Mouse (Mus musculus) midbrain, embryonic 12.5 days (tissue): ENCODE data around the gene 2410015M20Rik. TPM values are rescaled to one million over a fixed set of nuclear protein-coding genes. Genes with fewer than 3 reads are reported as not detected.
A peak's percentile ranks its signal among the peaks of the same experiment; 100 is the strongest.

Source experiments
- ATAC-seq: fragments of 200-750 bp; cut with Nextera tagmentation; 2 replicates; pipeline ENCODE4 v1.8.0; 2017; ENCODE audit warnings: low read depth, moderate TSS enrichment, moderate library complexity; ENCODE audit not compliant: low FRiP score
- H3K27ac ChIP-seq: fragments of 300-500 bp; sonication (generic); replicated peaks from 2 replicates; pipeline ENCODE4 v1.5.1; 2016; ENCODE audit warnings: mild to moderate bottlenecking
- H3K27me3 ChIP-seq: fragments of 300-500 bp; sonication (generic); 2 replicates; pipeline ENCODE4 v1.6.1; 2016; ENCODE audit warnings: mild to moderate bottlenecking
- H3K36me3 ChIP-seq: fragments of 300-500 bp; sonication (generic); 2 replicates; pipeline ENCODE4 v1.6.1; 2016
- H3K4me1 ChIP-seq: fragments of 300-500 bp; sonication (generic); 2 replicates; pipeline ENCODE4 v1.6.1; 2016
- H3K4me2 ChIP-seq: fragments of 300-500 bp; sonication (generic); replicated peaks from 2 replicates; pipeline ENCODE4 v1.6.1; 2016; ENCODE audit warnings: mild to moderate bottlenecking, moderate library complexity
- H3K4me3 ChIP-seq: fragments of 300-500 bp; sonication (generic); 2 replicates; pipeline ENCODE4 v1.5.1; 2016; ENCODE audit warnings: mild to moderate bottlenecking
- H3K9ac ChIP-seq: fragments of 300-500 bp; sonication (generic); replicated peaks from 2 replicates; pipeline ENCODE4 v1.6.1; 2016; ENCODE audit warnings: mild to moderate bottlenecking, moderate library complexity
- H3K9me3 ChIP-seq: fragments of 300-500 bp; sonication (generic); 2 replicates; pipeline ENCODE4 v1.6.1; 2016; ENCODE audit warnings: mild to moderate bottlenecking
- WGBS: fragments of 180-500 bp; shearing (Covaris S2); methylation state at CpG from one replicate; pipeline ENCODE4 v1.1.7; 2016; 5-methylcytosine and 5-hydroxymethylcytosine counted together
- polyA plus RNA-seq: library from polyadenylated mRNA; unstranded; fragments of >200 nt; fragmentation: Nextera tagmentation; extraction: Ambion mirVana; gene quantifications from 2 replicates; pipeline ENCODE4 v1.2.1, GENCODE M21; 2016

Gene 2410015M20Rik
- polyA plus RNA-seq, 1 experiment from 2014 or later = 178 TPM

GRCm38 (mm10) chr17:56611861-56612564 lies 2.4 kb upstream of the 2410015M20Rik start:
- no peaks in the 10 kb centered on the region for H3K9me3 ChIP-seq
- peaks cover 36% of the 10 kb centered on the region for H3K4me1 ChIP-seq
- no peaks in the 10 kb centered on the region for H3K27me3 ChIP-seq
- H3K9ac ChIP-seq = no peak overlapping the region
- WGBS = 13% methylated on average over 14 of the region's 14 CpGs
- H3K4me2 ChIP-seq = 0 out of 2 replicates have a peak overlapping the region, but pooled peaks have one; percentile 11
- no peak overlapping the region for H3K4me3 ChIP-seq
- ATAC-seq = no peak
- H3K36me3 ChIP-seq = peaks cover 36% of the 10 kb centered on the region
- H3K27ac ChIP-seq = no peak overlapping the region

- Histone ChIP-seq H3K4me3 (no peak overlapping the region), H3K27me3 (no peaks in the 10 kb centered on the region), H3K36me3 (peaks cover 36% of the 10 kb centered on the region), H3K4me1 (peaks cover 36% of the 10 kb centered on the region), H3K9me3 (no peaks in the 10 kb centered on the region), H3K4me2 (no peak overlapping the region), H3K27ac (no peak overlapping the region), H3K9ac (no peak overlapping the region)
- no peak for ATAC-seq
- 75% methylated on average over 2 of the region's 2 CpGs for WGBS
Measured at GRCm38 (mm10) chr17:56611323-56611722, 1.8 kb upstream of the 2410015M20Rik start.

GRCm38 (mm10) chr17:56608699-56609098 lies 872 bp downstream of the 2410015M20Rik start:
- WGBS = 57% methylated on average over 5 of the region's 5 CpGs
- peak overlapping the region; percentile 84 for H3K4me2 ChIP-seq

GRCm38 (mm10) chr17:56607521-56608062 lies 2.0 kb downstream of the 2410015M20Rik start:
- H3K4me1 ChIP-seq = peaks cover 24% of the 10 kb centered on the region

More at GRCm38 (mm10) chr17:56608699-56609098, 872 bp downstream of the 2410015M20Rik start:
- peaks cover 24% of the 10 kb centered on the region for H3K4me1 ChIP-seq
- peaks cover 40% of the 10 kb centered on the region for H3K36me3 ChIP-seq
- peak overlapping the region; percentile 59 for H3K4me3 ChIP-seq
- 0 out of 2 replicates have a peak overlapping the region, but pooled peaks have one; percentile 77 for H3K27ac ChIP-seq
- H3K9ac ChIP-seq = peak overlapping the region; percentile 76
- no peaks in the 10 kb centered on the region for H3K27me3 ChIP-seq
- no peaks in the 10 kb centered on the region for H3K9me3 ChIP-seq
- no peak for ATAC-seq

GRCm38 (mm10) chr17:56605431-56605830 lies 4.1 kb downstream of the 2410015M20Rik start:
- Histone ChIP-seq H3K4me3 (no peak overlapping the region), H3K9ac (no peak overlapping the region), H3K4me2 (no peak overlapping the region), H3K27me3 (no peaks in the 10 kb centered on the region), H3K27ac (no peak overlapping the region), H3K4me1 (peaks cover 18% of the 10 kb centered on the region), H3K36me3 (peaks cover 73% of the 10 kb centered on the region), H3K9me3 (no peaks in the 10 kb centered on the region)
- 91% methylated on average over 9 of the region's 9 CpGs for WGBS
- no peak for ATAC-seq

More at GRCm38 (mm10) chr17:56607521-56608062, 2.0 kb downstream of the 2410015M20Rik start:
- no peaks in the 10 kb centered on the region for H3K9me3 ChIP-seq
- peaks cover 51% of the 10 kb centered on the region for H3K36me3 ChIP-seq
- H3K4me2 ChIP-seq = no peak overlapping the region
- H3K27ac ChIP-seq = no peak overlapping the region
- ATAC-seq = no peak
- WGBS = 68% methylated on average over 3 of the region's 3 CpGs
- no peaks in the 10 kb centered on the region for H3K27me3 ChIP-seq
- no peak overlapping the region for H3K9ac ChIP-seq
- H3K4me3 ChIP-seq = no peak overlapping the region

- H3K27me3 ChIP-seq = no peaks in the 10 kb centered on the region
- no peak overlapping the region for H3K4me3 ChIP-seq
- peaks cover 83% of the 10 kb centered on the region for H3K36me3 ChIP-seq
- peaks cover 13% of the 10 kb centered on the region for H3K4me1 ChIP-seq
- H3K4me2 ChIP-seq = no peak overlapping the region
- ATAC-seq = no peak
- H3K9ac ChIP-seq = no peak overlapping the region
- H3K9me3 ChIP-seq = no peaks in the 10 kb centered on the region
- H3K27ac ChIP-seq = no peak overlapping the region
- WGBS = 94% methylated on average over 3 of the region's 3 CpGs
Measured at GRCm38 (mm10) chr17:56604422-56604821, 5.1 kb downstream of the 2410015M20Rik start.

- Histone ChIP-seq H3K27ac (no peak overlapping the region), H3K36me3 (peaks cover 87% of the 10 kb centered on the region), H3K4me2 (no peak overlapping the region), H3K4me3 (no peak overlapping the region), H3K9me3 (no peaks in the 10 kb centered on the region), H3K9ac (no peak overlapping the region), H3K4me1 (peaks cover 10% of the 10 kb centered on the region), H3K27me3 (no peaks in the 10 kb centered on the region)
- ATAC-seq = no peak
- WGBS = 94% methylated on average over 9 of the region's 9 CpGs
Measured at GRCm38 (mm10) chr17:56604070-56604380, 5.5 kb downstream of the 2410015M20Rik start.

- Histone ChIP-seq H3K9ac (no peak overlapping the region), H3K27me3 (no peaks in the 10 kb centered on the region), H3K36me3 (peaks cover 87% of the 10 kb centered on the region), H3K27ac (no peak overlapping the region), H3K4me3 (no peak overlapping the region), H3K4me2 (no peak overlapping the region), H3K9me3 (no peaks in the 10 kb centered on the region), H3K4me1 (peaks cover 4% of the 10 kb centered on the region)
- ATAC-seq = no peak
- WGBS = 95% methylated on average over 28 of the region's 28 CpGs
Measured at GRCm38 (mm10) chr17:56603186-56604069, 6.1 kb downstream of the 2410015M20Rik start.

GRCm38 (mm10) chr17:56593527-56594271 lies 15.9 kb downstream of the 2410015M20Rik start:
- H3K4me1 ChIP-seq = peaks cover 3% of the 10 kb centered on the region; the same call in 1 of the 2 replicates
- no peak overlapping the region for H3K9ac ChIP-seq
- H3K36me3 ChIP-seq = peaks cover 96% of the 10 kb centered on the region
- H3K27me3 ChIP-seq = no peaks in the 10 kb centered on the region
- no peak overlapping the region for H3K4me2 ChIP-seq
- WGBS = 94% methylated on average over 8 of the region's 8 CpGs
- no peak overlapping the region for H3K4me3 ChIP-seq
- ATAC-seq = 0 out of 2 replicates have a peak, but pooled peaks have one; percentile 16
- no peaks in the 10 kb centered on the region for H3K9me3 ChIP-seq
- no peak overlapping the region for H3K27ac ChIP-seq

GRCm38 (mm10) chr17:56592553-56592952 lies 17.0 kb downstream of the 2410015M20Rik start:
- no peak for ATAC-seq
- Histone ChIP-seq H3K9me3 (no peaks in the 10 kb centered on the region), H3K4me3 (no peak overlapping the region), H3K4me2 (no peak overlapping the region), H3K27me3 (no peaks in the 10 kb centered on the region), H3K27ac (no peak overlapping the region), H3K36me3 (peaks cover 99% of the 10 kb centered on the region), H3K4me1 (peaks cover 9% of the 10 kb centered on the region), H3K9ac (no peak overlapping the region)

- Histone ChIP-seq H3K36me3 (peaks cover 77% of the 10 kb centered on the region), H3K27ac (no peak overlapping the region), H3K9me3 (no peaks in the 10 kb centered on the region), H3K4me3 (no peak overlapping the region), H3K4me1 (peaks cover 27% of the 10 kb centered on the region), H3K27me3 (no peaks in the 10 kb centered on the region), H3K9ac (no peak overlapping the region), H3K4me2 (no peak overlapping the region)
- no peak for ATAC-seq
- 95% methylated on average over 4 of the region's 4 CpGs for WGBS
Measured at GRCm38 (mm10) chr17:56588921-56589320, 20.6 kb downstream of the 2410015M20Rik start.
